Mouse (Mus musculus) heart, postnatal 25 days (tissue): Measurements from ENCODE around the gene Olfr622. TPM values are rescaled to one million over a fixed set of nuclear protein-coding genes. Genes with fewer than 3 reads are reported as not detected.

Experiments
- DNase-seq: peaks from one replicate; pipeline ENCODE4 v3.0.0; 2022; ENCODE audit warnings: low spot score
- intact Hi-C: fragments of 180-260 bp; cut with DNase I; formaldehyde crosslinking; loops from one replicate; pipeline ENCODE4 v1.15.1; 2025
- total RNA-seq, 2 experiments: library from RNA; stranded (reverse); gene quantifications; 2 replicates each; pipeline ENCODE4 v1.2.3; 2021

Olfr622 gene
- total RNA-seq, result not detected

- intact Hi-C loops, result no loop called here
- no peak for DNase-seq
Observed at GRCm38 (mm10) chr7:103642602-103643001, at the start of gene Olfr622. TSS of gene Olfr622 (minus strand) at chr7:103642702.

GRCm38 (mm10) chr7:103682420-103682819, 39.9 kb upstream of the Olfr622 start, which contains the start of gene Olfr625-ps1:
TSS of gene Olfr625-ps1 (plus strand) at chr7:103682720.
- no peak for DNase-seq

GRCm38 (mm10) chr7:103671091-103671490, 28.6 kb upstream of the Olfr622 start, which contains the start of gene Olfr624:
TSS of gene Olfr624 (minus strand) at chr7:103671191.
- DNase-seq, result no peak
- intact Hi-C loops, result no loop called here

More at GRCm38 (mm10) chr7:103682420-103682819, 39.9 kb upstream of the Olfr622 start, which contains the start of gene Olfr625-ps1:
- intact Hi-C loops, result no loop called here

GRCm38 (mm10) chr7:103663598-103663997, 21.1 kb upstream of the Olfr622 start, which contains the start of gene Olfr623:
TSS of gene Olfr623 (minus strand) at chr7:103663698.
- no peak for DNase-seq
- intact Hi-C loops, result no loop called here

GRCm38 (mm10) chr7:103644070-103644469, 1.6 kb upstream of the Olfr622 start:
- intact Hi-C loops, result no loop called here
- DNase-seq, result no peak

GRCm38 (mm10) chr7:103636795-103637194, 5.7 kb downstream of the Olfr622 start:
- DNase-seq, result no peak
- intact Hi-C loops, result no loop called here

- intact Hi-C loops, result no loop called here
- no peak for DNase-seq
Observed at GRCm38 (mm10) chr7:103612434-103612833, 30.1 kb downstream of the Olfr622 start, which contains the start of gene Olfr620. TSS of gene Olfr620 (minus strand) at chr7:103612534.

- DNase-seq, result no peak
- intact Hi-C loops, result no loop called here
Observed at GRCm38 (mm10) chr7:103607425-103607824, 35.1 kb downstream of the Olfr622 start.

- DNase-seq, result no peak
- intact Hi-C loops, result no loop called here
Observed at GRCm38 (mm10) chr7:103600275-103600674, 42.2 kb downstream of the Olfr622 start, which contains the start of gene Olfr619. TSS of gene Olfr619 (plus strand) at chr7:103600575.

GRCm38 (mm10) chr7:103589803-103590202, 52.7 kb downstream of the Olfr622 start, which contains the start of gene Olfr618:
TSS of gene Olfr618 (plus strand) at chr7:103590103.
- DNase-seq, result no peak
- intact Hi-C loops, result no loop called here

Other genes starting within 250 kb of the Olfr622 start
- gene Usp17lc, start 227.6 kb downstream of the Olfr622 start, total RNA-seq, result not detected
- gene Olfr605, start 197.3 kb downstream of the Olfr622 start, total RNA-seq, result not detected
- gene Olfr606, start 193.7 kb downstream of the Olfr622 start, total RNA-seq, result not detected
- not detected for gene Olfr607, start 178.6 kb downstream of the Olfr622 start, total RNA-seq
- not detected for gene Olfr608, start 172.8 kb downstream of the Olfr622 start, total RNA-seq
- gene Olfr609, start 144.6 kb downstream of the Olfr622 start, total RNA-seq, result not detected
- not detected for gene Olfr610, start 130.6 kb downstream of the Olfr622 start, total RNA-seq
- gene Olfr611, start 121.9 kb downstream of the Olfr622 start, total RNA-seq, result not detected
- not detected for gene Olfr612, start 100.0 kb downstream of the Olfr622 start, total RNA-seq
- gene Olfr613, start 94.6 kb downstream of the Olfr622 start, total RNA-seq, result not detected
- not detected for gene Olfr615, start 86.6 kb downstream of the Olfr622 start, total RNA-seq
- gene Olfr616, start 73.6 kb downstream of the Olfr622 start, total RNA-seq, result not detected
- not detected for gene Olfr617, start 69.6 kb downstream of the Olfr622 start, total RNA-seq
- not detected for gene Olfr618, start 52.6 kb downstream of the Olfr622 start, total RNA-seq
- not detected for gene Olfr619, start 42.1 kb downstream of the Olfr622 start, total RNA-seq
- gene Olfr620, start 30.2 kb downstream of the Olfr622 start, total RNA-seq, result not detected
- gene Olfr623, start 21.0 kb upstream of the Olfr622 start, total RNA-seq, result not detected
- gene Olfr624, start 28.5 kb upstream of the Olfr622 start, total RNA-seq, result not detected
- gene Olfr625-ps1, start 40.0 kb upstream of the Olfr622 start, total RNA-seq, result not detected
- gene Olfr243, start 72.0 kb upstream of the Olfr622 start, total RNA-seq, result not detected
- not detected for gene Olfr628, start 87.7 kb upstream of the Olfr622 start, total RNA-seq
- not detected for gene Olfr629, start 102.2 kb upstream of the Olfr622 start, total RNA-seq
- not detected for gene Olfr630, start 114.6 kb upstream of the Olfr622 start, total RNA-seq
- not detected for gene Olfr69, start 128.9 kb upstream of the Olfr622 start, total RNA-seq
- gene Olfr68, start 137.0 kb upstream of the Olfr622 start, total RNA-seq, result not detected
- not detected for gene Olfr67, start 149.1 kb upstream of the Olfr622 start, total RNA-seq
- 1,000 to 10,000 TPM; 1,406 to 3,005 TPM for gene Hbb-bt, start 171.3 kb upstream of the Olfr622 start, total RNA-seq
- gene Hbb-bs, start 185.4 kb upstream of the Olfr622 start, total RNA-seq, result over 10,000 TPM in 1 of 2 experiments, 1,000 to 10,000 TPM in 1; 9,976 to 23,536 TPM
- not detected for gene Hbb-bh2, start 197.8 kb upstream of the Olfr622 start, total RNA-seq
- not detected for gene Hbb-bh1, start 200.5 kb upstream of the Olfr622 start, total RNA-seq
- gene Hbb-y, start 210.5 kb upstream of the Olfr622 start, total RNA-seq, result not detected
- not detected for gene Olfr66, start 243.6 kb upstream of the Olfr622 start, total RNA-seq